Mouse (Mus musculus) liver, adult 2 months (tissue): Measurements from ENCODE around the gene Gnl2. TPM values are rescaled to one million over a fixed set of nuclear protein-coding genes. Genes with fewer than 3 reads are reported as not detected.
A peak's percentile ranks its signal among the peaks of the same experiment; 100 is the strongest.

Experiments
- DNase-seq: peaks from one replicate; pipeline ENCODE4 v3.0.0-alpha.2; 2011; ENCODE audit warnings: low read depth, low spot score; ENCODE audit errors: extremely low read depth
- H3K27ac ChIP-seq: fragments of 200-500 bp; replicated peaks from 2 replicates; pipeline ENCODE4 v1.5.1; 2012; ENCODE audit warnings: low read depth, mild to moderate bottlenecking, control low read depth, inconsistent platforms, low read length; ENCODE audit not compliant: insufficient read depth
- H3K27me3 ChIP-seq: fragments of 200-500 bp; 2 replicates; pipeline ENCODE4 v1.6.1; 2012; ENCODE audit warnings: mild to moderate bottlenecking, moderate library complexity, low read length, inconsistent platforms; ENCODE audit not compliant: control insufficient read depth, insufficient read depth
- H3K36me3 ChIP-seq: fragments of 200-500 bp; 2 replicates; pipeline ENCODE4 v1.6.1; 2012; ENCODE audit warnings: low read length, inconsistent platforms; ENCODE audit not compliant: control insufficient read depth, insufficient read depth
- H3K4me1 ChIP-seq: fragments of 200-500 bp; 2 replicates; pipeline ENCODE4 v1.6.1; 2011; ENCODE audit warnings: low read length; ENCODE audit not compliant: control insufficient read depth, insufficient read depth
- H3K4me3 ChIP-seq: fragments of 200-500 bp; 2 replicates; pipeline ENCODE4 v1.5.1; 2011; ENCODE audit warnings: low read depth, mild to moderate bottlenecking, control low read depth, low read length, moderate library complexity; ENCODE audit not compliant: insufficient read depth
- H3K79me2 ChIP-seq: fragments of 200-500 bp; 2 replicates; pipeline ENCODE4 v1.6.1; 2012; ENCODE audit warnings: inconsistent platforms, mild to moderate bottlenecking, low read length, moderate library complexity; ENCODE audit not compliant: control insufficient read depth, insufficient read depth
- H3K9ac ChIP-seq: fragments of 200-500 bp; 2 replicates; pipeline ENCODE4 v1.6.1; 2012; ENCODE audit warnings: low read depth, mild to moderate bottlenecking, control low read depth, inconsistent platforms, low read length
- CTCF ChIP-seq: fragments of 200-500 bp; IDR thresholded peaks from 2 replicates; pipeline ENCODE4 v1.5.1; 2011; ENCODE audit warnings: low read depth, low read length, control low read depth
- POLR2A ChIP-seq: fragments of 200-500 bp; IDR thresholded peaks from 2 replicates; pipeline ENCODE4 v1.6.1; 2011; ENCODE audit warnings: low read length, control low read depth; ENCODE audit not compliant: insufficient read depth; ENCODE audit errors: extremely low read depth
- WGBS: fragments of 180-500 bp; shearing (Covaris S2); methylation state at CpG from one replicate; pipeline ENCODE4 v1.1.7; 2018; 5-methylcytosine and 5-hydroxymethylcytosine counted together
- polyA plus RNA-seq: library from polyadenylated mRNA; depleted of rRNA; stranded (reverse); fragments of >200 nt; gene quantifications from 2 replicates; pipeline ENCODE4 v1.2.3, GENCODE M21; 2012
- total RNA-seq: library from RNA; depleted of rRNA; stranded (reverse); fragments of >200 nt; gene quantifications from 2 replicates; pipeline ENCODE4 v1.2.3, GENCODE M21; 2014

Gnl2 gene
- total and polyA plus RNA-seq, 2 experiments = 13.7 to 22.0 TPM

- H3K36me3 ChIP-seq = no peaks in the 10 kb centered on the region
- no peak overlapping the region for H3K4me3 ChIP-seq
- TF ChIP-seq CTCF = no peak
- no peak for TF ChIP-seq POLR2A
- H3K4me1 ChIP-seq = no peaks in the 10 kb centered on the region
- no peaks in the 10 kb centered on the region for H3K27me3 ChIP-seq
- H3K79me2 ChIP-seq = no peaks in the 10 kb centered on the region
- 52% methylated on average over 10 of the region's 10 CpGs for WGBS
- H3K27ac ChIP-seq = no peak overlapping the region
- DNase-seq = peak; percentile 64
- H3K9ac ChIP-seq = no peak overlapping the region
Measured at GRCm38 (mm10) chr4:124997479-124998147, 18.8 kb upstream of the Gnl2 start.

- TF ChIP-seq POLR2A (no peak), CTCF (no peak)
- no peaks in the 10 kb centered on the region for H3K36me3 ChIP-seq
- no peaks in the 10 kb centered on the region for H3K4me1 ChIP-seq
- no peaks in the 10 kb centered on the region for H3K79me2 ChIP-seq
- H3K9ac ChIP-seq = no peak overlapping the region
- no peak for DNase-seq
- no peak overlapping the region for H3K27ac ChIP-seq
- H3K4me3 ChIP-seq = no peak overlapping the region
- H3K27me3 ChIP-seq = no peaks in the 10 kb centered on the region
- WGBS = 86% methylated on average over 3 of the region's 3 CpGs
Measured at GRCm38 (mm10) chr4:124999548-124999947, 16.8 kb upstream of the Gnl2 start.

- 18% methylated on average over 8 of the region's 8 CpGs for WGBS
- peak; percentile 10 for DNase-seq
- no peaks in the 10 kb centered on the region for H3K36me3 ChIP-seq
- H3K79me2 ChIP-seq = no peaks in the 10 kb centered on the region
- no peak overlapping the region for H3K9ac ChIP-seq
- H3K27me3 ChIP-seq = peaks cover 6% of the 10 kb centered on the region; the same call in 1 of the 2 replicates
- no peak for TF ChIP-seq POLR2A
- TF ChIP-seq CTCF = no peak
- no peak overlapping the region for H3K4me3 ChIP-seq
- no peak overlapping the region for H3K27ac ChIP-seq
- no peaks in the 10 kb centered on the region for H3K4me1 ChIP-seq
Measured at GRCm38 (mm10) chr4:125002978-125003377, 13.4 kb upstream of the Gnl2 start.

- WGBS = 38% methylated on average over 12 of the region's 12 CpGs
- H3K4me3 ChIP-seq = no peak overlapping the region
- DNase-seq = no peak
- no peak overlapping the region for H3K9ac ChIP-seq
- no peak for TF ChIP-seq POLR2A
- no peak for TF ChIP-seq CTCF
- H3K4me1 ChIP-seq = no peaks in the 10 kb centered on the region
- no peak overlapping the region for H3K27ac ChIP-seq
- H3K27me3 ChIP-seq = peaks cover 6% of the 10 kb centered on the region; the same call in 1 of the 2 replicates
- no peaks in the 10 kb centered on the region for H3K79me2 ChIP-seq
- no peaks in the 10 kb centered on the region for H3K36me3 ChIP-seq
Measured at GRCm38 (mm10) chr4:125004886-125005285, 11.5 kb upstream of the Gnl2 start.

- H3K36me3 ChIP-seq = no peaks in the 10 kb centered on the region
- H3K27ac ChIP-seq = no peak overlapping the region
- TF ChIP-seq POLR2A = no peak
- no peak for TF ChIP-seq CTCF
- H3K79me2 ChIP-seq = no peaks in the 10 kb centered on the region
- H3K4me3 ChIP-seq = no peak overlapping the region
- WGBS = 56% methylated on average over 15 of the region's 15 CpGs
- no peaks in the 10 kb centered on the region for H3K4me1 ChIP-seq
- H3K9ac ChIP-seq = no peak overlapping the region
- peaks cover 6% of the 10 kb centered on the region; the same call in 1 of the 2 replicates for H3K27me3 ChIP-seq
- no peak for DNase-seq
Measured at GRCm38 (mm10) chr4:125007460-125007859, 8.9 kb upstream of the Gnl2 start.

GRCm38 (mm10) chr4:125008220-125008619, 8.2 kb upstream of the Gnl2 start:
- Histone ChIP-seq H3K9ac (no peak overlapping the region), H3K27ac (no peak overlapping the region), H3K4me1 (no peaks in the 10 kb centered on the region), H3K36me3 (no peaks in the 10 kb centered on the region), H3K4me3 (no peak overlapping the region), H3K27me3 (peaks cover 6% of the 10 kb centered on the region; the same call in 1 of the 2 replicates), H3K79me2 (no peaks in the 10 kb centered on the region)
- WGBS = 52% methylated on average over 6 of the region's 6 CpGs
- TF ChIP-seq CTCF (no peak), POLR2A (no peak)
- DNase-seq = no peak
